8 mouse cellular contexts compared by ENCODE assay signal in the genomic region with DNA sequence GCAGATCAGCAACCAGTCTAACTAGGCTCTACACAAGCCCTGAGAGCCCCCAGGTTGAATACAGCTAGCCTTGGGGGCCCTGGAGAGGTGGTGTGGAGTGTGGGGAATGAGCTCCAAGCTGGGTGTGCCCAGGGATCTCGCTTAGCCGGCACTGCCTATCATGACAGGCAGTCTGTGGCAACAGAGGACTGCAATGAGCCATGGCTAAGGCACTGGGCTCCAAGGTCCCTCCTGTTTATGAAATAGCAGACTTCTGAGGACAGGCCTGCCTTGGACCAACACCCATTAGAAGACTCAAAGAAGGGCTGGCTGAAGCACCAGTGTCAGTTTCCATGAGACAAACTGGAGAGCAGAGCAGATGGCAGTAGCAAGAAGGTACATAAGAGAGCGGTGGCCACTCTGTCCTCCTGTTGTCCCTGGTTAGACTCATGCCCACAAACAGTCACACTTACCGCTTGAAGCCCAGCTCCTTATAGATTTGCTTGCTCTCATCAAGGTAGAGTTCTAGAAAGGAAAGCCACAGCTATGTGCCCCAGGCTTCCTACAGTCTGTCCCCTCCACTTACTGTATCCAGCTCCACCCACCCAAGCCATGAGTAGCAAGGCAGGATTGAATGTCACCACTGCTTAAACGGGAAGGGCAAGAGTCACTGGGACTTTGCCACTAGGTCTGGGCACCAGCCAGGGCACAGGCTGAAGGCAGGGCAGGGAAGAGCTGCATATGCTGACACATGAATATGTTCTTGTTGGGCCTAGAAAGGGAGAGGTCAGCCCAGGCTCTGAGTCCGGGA. TPM values are rescaled to one million over a fixed set of nuclear protein-coding genes. Genes with fewer than 3 reads are reported as not detected.
A peak's percentile ranks its signal among the peaks of the same experiment; 100 is the strongest.
DNase-seq lines count a peak whose midpoint lies in the region; ATAC-seq and TF ChIP-seq lines count a peak whose summit lies in the region.

No protein-coding gene starts in this region.

- no peaks in the 10 kb centered on the region for H3K36me3 ChIP-seq in lung, embryonic 15.5 days
- no peaks in the 10 kb centered on the region; the same call in 1 of the 2 replicates for H3K36me3 ChIP-seq in embryonic facial prominence, embryonic 14.5 days (ENCODE audit: control insufficient read depth, insufficient read depth, low read length)
- H3K36me3 ChIP-seq in hindbrain, embryonic 12.5 days: no peaks in the 10 kb centered on the region; the same call in 1 of the 2 replicates
- H3K36me3 ChIP-seq in liver, postnatal 0 days (replicated peaks; ENCODE audit: insufficient read depth, low read length): no peaks in the 10 kb centered on the region

- 61% methylated on average over 6 of the region's 6 CpGs for WGBS in lung, embryonic 15.5 days
- WGBS in embryonic facial prominence, embryonic 14.5 days: 62% methylated on average over 6 of the region's 6 CpGs
- 71% methylated on average over 6 of the region's 6 CpGs for WGBS in hindbrain, embryonic 12.5 days
- WGBS in liver, postnatal 0 days (ENCODE audit: insufficient replicate concordance): 67% methylated on average over 6 of the region's 6 CpGs

- peak overlapping the region; percentile 57 for H3K4me3 ChIP-seq in lung, embryonic 15.5 days
- H3K4me3 ChIP-seq in embryonic facial prominence, embryonic 14.5 days (ENCODE audit: low read depth, low read length): peak overlapping the region; percentile 56
- H3K4me3 ChIP-seq in hindbrain, embryonic 12.5 days: peak overlapping the region; percentile 53
- H3K4me3 ChIP-seq in liver, postnatal 0 days (ENCODE audit: low read depth, low read length): peak overlapping the region; percentile 48

- peak overlapping the region; percentile 71 for H3K9ac ChIP-seq in lung, embryonic 15.5 days
- H3K9ac ChIP-seq in embryonic facial prominence, embryonic 14.5 days (ENCODE audit: low read depth, low read length): peak overlapping the region; percentile 69
- H3K9ac ChIP-seq in hindbrain, embryonic 12.5 days: peak overlapping the region; percentile 80
- H3K9ac ChIP-seq in liver, postnatal 0 days (replicated peaks): peak overlapping the region; percentile 56; the same call in 1 of the 2 replicates

- H3K9me3 ChIP-seq in lung, embryonic 15.5 days: no peaks in the 10 kb centered on the region
- no peaks in the 10 kb centered on the region for H3K9me3 ChIP-seq in embryonic facial prominence, embryonic 14.5 days (ENCODE audit: control insufficient read depth, low read length)
- no peaks in the 10 kb centered on the region; the same call in 1 of the 2 replicates for H3K9me3 ChIP-seq in hindbrain, embryonic 12.5 days (replicated peaks)
- no peaks in the 10 kb centered on the region for H3K9me3 ChIP-seq in liver, postnatal 0 days (ENCODE audit: low read length)

- TF ChIP-seq CTCF in liver, postnatal 0 days (IDR thresholded peaks at IDR 0.05; ENCODE audit: low read depth): no peak

- H3K27me3 ChIP-seq in lung, embryonic 15.5 days: no peaks in the 10 kb centered on the region
- H3K27me3 ChIP-seq in embryonic facial prominence, embryonic 14.5 days (replicated peaks; ENCODE audit: control insufficient read depth, insufficient read depth, low read length): no peaks in the 10 kb centered on the region; the same call in 1 of the 2 replicates
- no peaks in the 10 kb centered on the region; the same call in 1 of the 2 replicates for H3K27me3 ChIP-seq in hindbrain, embryonic 12.5 days
- H3K27me3 ChIP-seq in liver, postnatal 0 days (ENCODE audit: insufficient read depth, low read length): no peaks in the 10 kb centered on the region

- no peak for TF ChIP-seq EP300 in liver, postnatal 0 days (IDR thresholded peaks at IDR 0.05; ENCODE audit: low read depth)

- ATAC-seq in lung, embryonic 15.5 days (ENCODE audit: borderline replicate concordance, extremely low read depth, low FRiP score, low TSS enrichment): no peak
- ATAC-seq in embryonic facial prominence, embryonic 14.5 days (ENCODE audit: low read depth): no peak
- no peak for ATAC-seq in hindbrain, embryonic 12.5 days (ENCODE audit: low FRiP score)
- ATAC-seq in liver, postnatal 0 days: no peak

- peak overlapping the region; percentile 97 for H3K4me2 ChIP-seq in lung, embryonic 15.5 days
- H3K4me2 ChIP-seq in embryonic facial prominence, embryonic 14.5 days (ENCODE audit: low read depth, low read length): peak overlapping the region; percentile 89
- H3K4me2 ChIP-seq in hindbrain, embryonic 12.5 days (replicated peaks): peak overlapping the region; percentile 94
- H3K4me2 ChIP-seq in liver, postnatal 0 days (ENCODE audit: low read depth, low read length): peak overlapping the region; percentile 97

- peaks cover 19% of the 10 kb centered on the region for H3K4me1 ChIP-seq in lung, embryonic 15.5 days
- H3K4me1 ChIP-seq in embryonic facial prominence, embryonic 14.5 days (ENCODE audit: control insufficient read depth, insufficient read depth, low read length): peaks cover 9% of the 10 kb centered on the region
- peaks cover 20% of the 10 kb centered on the region for H3K4me1 ChIP-seq in hindbrain, embryonic 12.5 days
- H3K4me1 ChIP-seq in liver, postnatal 0 days (ENCODE audit: insufficient read depth): peaks cover 17% of the 10 kb centered on the region

- no peak for DNase-seq in lung, postnatal 10 days
- no peak for DNase-seq in embryonic facial prominence, embryonic 14.5 days (ENCODE audit: low spot score)
- no peak for DNase-seq in liver, postnatal 0 days
- DNase-seq in frontal cortex, postnatal 14 days (ENCODE audit: low spot score in 2 of 2): no peak
- no peak for DNase-seq in testis, postnatal 14 days (ENCODE audit: low spot score)
- DNase-seq in urinary bladder, postnatal 36 days (ENCODE audit: low spot score in 2 of 2): no peak

- no peak overlapping the region for H3K27ac ChIP-seq in lung, embryonic 15.5 days
- H3K27ac ChIP-seq in embryonic facial prominence, embryonic 14.5 days (replicated peaks; ENCODE audit: low read depth, low read length): no peak overlapping the region
- H3K27ac ChIP-seq in hindbrain, embryonic 12.5 days: 0 out of 2 replicates have a peak overlapping the region, but pooled peaks have one; percentile 64
- H3K27ac ChIP-seq in liver, postnatal 0 days (ENCODE audit: low read depth): no peak overlapping the region

RNA-seq across cellular contexts. Expression of gene Fam213b, which starts 1.1 kb away (rescaled TPM):
- polyA plus RNA-seq in lung, embryonic 15.5 days (2015; fragmentation: Nextera tagmentation; extraction: Ambion mirVana): 36.4 and 41.5 TPM in 2 replicates
- 50.3 and 52.1 TPM in 2 replicates for polyA plus RNA-seq in embryonic facial prominence, embryonic 14.5 days (2014; fragmentation: Nextera tagmentation; extraction: Ambion mirVana)
- 38.0 and 40.2 TPM in 2 replicates for polyA plus RNA-seq in hindbrain, embryonic 12.5 days (2016; fragmentation: Nextera tagmentation; extraction: Ambion mirVana)
- 5.9 and 6.5 TPM in 2 replicates for polyA plus RNA-seq in liver, postnatal 0 days (2015; fragmentation: Nextera tagmentation; extraction: Ambion mirVana)

RNA-seq across cellular contexts. Expression of gene Mmel1, which starts 28.5 kb away (rescaled TPM):
- 0.10 and 0.26 TPM in 2 replicates for polyA plus RNA-seq in lung, embryonic 15.5 days (2015; fragmentation: Nextera tagmentation; extraction: Ambion mirVana)
- polyA plus RNA-seq in embryonic facial prominence, embryonic 14.5 days (2014; fragmentation: Nextera tagmentation; extraction: Ambion mirVana): 0.32 and 0.45 TPM in 2 replicates
- 0.40 and 0.41 TPM in 2 replicates for polyA plus RNA-seq in hindbrain, embryonic 12.5 days (2016; fragmentation: Nextera tagmentation; extraction: Ambion mirVana)
- 0.80 and 0.98 TPM in 2 replicates for polyA plus RNA-seq in liver, postnatal 0 days (2015; fragmentation: Nextera tagmentation; extraction: Ambion mirVana)

RNA-seq across cellular contexts. Expression of gene Tnfrsf14, which starts 30.5 kb away (rescaled TPM):
- 1.3 and 1.9 TPM in 2 replicates for polyA plus RNA-seq in lung, embryonic 15.5 days (2015; fragmentation: Nextera tagmentation; extraction: Ambion mirVana)
- polyA plus RNA-seq in embryonic facial prominence, embryonic 14.5 days (2014; fragmentation: Nextera tagmentation; extraction: Ambion mirVana): 0.98 and 1.3 TPM in 2 replicates
- polyA plus RNA-seq in hindbrain, embryonic 12.5 days (2016; fragmentation: Nextera tagmentation; extraction: Ambion mirVana): 0.79 and 0.97 TPM in 2 replicates
- 17.2 and 20.0 TPM in 2 replicates for polyA plus RNA-seq in liver, postnatal 0 days (2015; fragmentation: Nextera tagmentation; extraction: Ambion mirVana)
